Mouse (Mus musculus) monocyte, adult 2 months (primary cell): Measurements from ENCODE around the gene Gm14137.
A peak's percentile ranks its signal among the peaks of the same experiment; 100 is the strongest.

Experiments
- DNase-seq, 2 experiments: peaks; one replicate each; pipeline ENCODE4 v3.0.0; 2022; ENCODE audit warnings: low spot score in 2 of 2, low read depth in 1 of 2

Gene Gm14137

DNA sequence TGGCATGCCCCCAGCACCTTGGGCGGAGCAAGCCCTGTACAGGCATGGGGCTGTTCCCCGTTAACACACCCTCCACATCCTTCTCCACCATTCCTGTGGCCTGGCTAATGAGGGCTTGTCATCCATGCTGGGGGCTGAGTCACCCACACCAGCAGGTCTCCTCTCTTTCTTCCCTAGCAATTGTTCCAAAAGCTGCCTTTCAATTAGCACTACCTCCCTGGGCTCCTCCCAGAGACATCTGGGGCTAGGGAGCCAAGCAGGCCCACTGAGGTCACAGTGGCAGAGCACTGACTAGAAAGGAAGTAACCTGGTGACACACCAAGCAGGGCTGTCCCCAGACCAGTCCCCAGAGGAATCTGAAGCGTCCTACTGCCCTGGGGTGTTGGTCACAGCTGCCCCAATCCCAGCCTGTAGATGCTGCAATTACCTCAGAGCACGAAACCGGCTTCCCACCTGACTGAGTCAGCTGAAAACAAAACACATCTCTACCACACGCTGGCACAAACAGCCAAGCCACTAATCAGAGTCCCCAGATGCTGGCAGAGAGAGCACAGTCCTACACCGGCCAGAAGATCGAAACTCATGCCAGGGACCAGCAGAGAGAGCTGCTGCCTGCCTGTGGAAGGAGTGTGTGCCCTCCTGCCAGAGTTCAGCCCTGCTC lies at the start of gene Gm14137:
TSS of gene Gm14137 (plus strand) at position 519 of the 661 bp plus-strand sequence.
- DNase-seq, result no peak

DNA sequence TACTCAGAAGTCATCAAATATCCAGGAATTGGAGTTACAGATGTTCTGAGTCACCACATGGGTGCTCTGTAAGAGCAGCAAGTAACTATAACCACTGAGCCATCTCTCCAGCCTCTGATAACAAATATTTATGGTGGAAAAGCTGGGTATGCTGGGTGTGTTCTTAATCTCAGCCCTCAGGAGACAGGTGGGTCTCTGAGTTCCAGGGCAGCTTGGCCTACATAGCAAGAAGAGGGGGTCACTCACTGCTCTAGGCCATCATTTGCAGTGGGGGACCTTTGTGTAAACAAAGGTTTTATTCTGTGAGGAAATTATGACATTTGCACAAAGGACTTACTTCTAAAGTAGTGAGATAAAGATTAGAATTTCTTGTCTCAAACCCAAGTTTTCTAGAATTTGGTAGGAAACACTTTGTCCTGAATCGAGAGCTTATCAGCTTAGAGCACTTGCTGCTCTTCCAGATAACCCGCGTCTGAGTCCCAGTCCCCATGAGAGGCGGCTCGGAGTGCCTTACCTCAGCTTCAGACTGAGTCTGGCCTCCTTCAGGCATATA lies 37.9 kb upstream of the Gm14137 start:
- DNase-seq, result no peak

DNA sequence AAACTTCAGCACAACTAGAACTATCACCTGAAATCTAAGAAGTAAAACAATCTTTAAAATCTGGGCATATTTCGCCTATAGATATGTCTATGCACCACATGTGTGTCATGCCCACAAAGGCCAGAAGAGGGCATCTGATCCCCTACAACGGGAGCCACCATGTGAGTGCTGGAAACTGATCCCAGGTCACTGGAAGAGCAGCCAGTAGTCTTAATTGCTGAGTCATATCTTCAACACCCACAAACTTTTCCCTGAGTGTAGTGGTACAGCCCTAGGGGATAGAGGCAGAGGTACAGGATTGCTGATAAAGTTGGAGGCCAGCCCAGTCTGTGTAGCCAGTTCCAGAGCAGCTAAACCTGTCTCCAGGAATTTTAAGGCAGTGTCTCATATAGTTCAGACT lies 29.1 kb upstream of the Gm14137 start:
- DNase-seq, result no peak

DNA sequence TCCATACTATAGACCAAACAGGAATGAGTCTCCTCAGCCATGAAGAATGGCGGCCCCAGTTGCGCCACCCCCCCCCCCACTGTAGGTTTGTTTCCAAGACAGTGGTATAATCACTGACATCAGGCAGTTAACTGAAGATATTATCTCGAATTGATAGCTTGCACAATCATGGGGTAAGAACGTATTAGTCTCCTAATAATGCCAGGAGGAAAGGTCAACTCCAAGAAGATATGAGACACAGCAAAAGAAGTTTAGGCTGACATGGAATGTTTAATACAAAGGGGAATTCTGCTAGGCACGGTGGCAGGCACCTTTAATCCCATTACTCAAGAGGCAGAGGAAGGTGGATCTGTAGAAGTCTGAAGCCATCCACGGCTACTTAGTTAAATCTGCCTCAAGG lies 27.9 kb upstream of the Gm14137 start:
- DNase-seq, result no peak

DNA sequence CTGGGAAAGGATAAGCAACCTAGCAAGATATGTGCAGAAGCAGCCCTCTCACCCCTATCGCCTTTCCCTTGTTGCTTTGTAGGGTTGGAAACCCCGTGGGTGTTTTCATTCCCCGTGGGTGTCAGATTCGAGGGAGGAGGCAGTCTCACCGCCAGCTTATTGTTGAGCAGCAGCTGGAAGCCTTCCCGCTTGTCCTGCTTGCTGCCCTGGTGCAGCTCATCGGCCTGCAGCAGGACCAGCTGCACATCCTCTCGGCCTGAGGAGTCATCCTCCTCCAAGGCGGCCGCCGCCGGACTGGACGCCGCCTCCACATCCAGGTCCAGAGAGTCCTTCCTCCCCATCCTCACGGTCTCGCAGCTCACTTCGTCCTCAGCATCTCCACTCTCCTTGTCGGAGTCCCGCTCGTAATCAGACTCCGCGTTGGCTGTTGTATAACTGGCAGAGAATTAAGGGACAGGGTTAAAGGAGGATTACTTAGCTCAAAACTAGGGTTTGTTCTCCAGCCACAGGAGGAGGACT lies 27.1 kb upstream of the Gm14137 start:
- DNase-seq, result no peak

DNA sequence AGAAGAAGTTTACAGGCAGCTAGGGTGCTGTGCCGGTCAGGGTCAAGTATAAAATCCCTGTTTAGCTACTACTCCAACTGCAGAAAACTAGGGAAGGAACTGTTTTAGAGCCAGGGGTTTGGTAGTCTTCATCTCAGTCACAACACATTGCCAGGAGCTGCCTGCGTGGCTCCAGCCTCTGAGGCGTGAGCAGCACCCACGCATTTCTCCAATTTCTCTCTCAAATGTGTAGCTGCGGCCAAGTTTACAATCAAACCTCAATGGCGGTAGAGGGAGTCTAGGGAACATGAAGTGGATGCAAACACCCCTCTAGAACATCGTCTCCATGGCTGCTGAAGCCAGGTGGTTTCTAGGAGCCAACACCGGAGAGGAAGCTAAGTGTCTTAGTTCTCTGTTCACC lies 26.5 kb upstream of the Gm14137 start:
- no peak for DNase-seq

DNA sequence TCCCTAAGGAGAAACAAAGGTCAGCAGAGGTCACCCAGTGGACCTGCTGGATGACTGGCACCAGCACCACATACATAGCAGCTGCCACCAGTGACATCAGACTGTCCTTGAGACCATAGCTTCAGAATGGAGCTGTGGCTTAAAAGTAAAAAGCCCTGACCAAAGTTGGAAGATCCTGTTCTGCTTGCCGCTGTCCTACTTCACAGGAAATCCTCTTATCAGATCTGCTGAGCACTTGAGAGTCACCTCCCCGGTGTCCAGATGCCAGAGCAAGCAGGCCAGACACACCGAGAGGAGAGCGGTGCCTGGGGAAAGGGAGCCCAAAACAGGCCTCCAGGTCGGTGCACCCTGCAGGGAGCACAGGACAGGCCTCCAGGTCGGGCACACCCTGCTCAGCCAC lies 22.1 kb upstream of the Gm14137 start:
- no peak for DNase-seq

DNA sequence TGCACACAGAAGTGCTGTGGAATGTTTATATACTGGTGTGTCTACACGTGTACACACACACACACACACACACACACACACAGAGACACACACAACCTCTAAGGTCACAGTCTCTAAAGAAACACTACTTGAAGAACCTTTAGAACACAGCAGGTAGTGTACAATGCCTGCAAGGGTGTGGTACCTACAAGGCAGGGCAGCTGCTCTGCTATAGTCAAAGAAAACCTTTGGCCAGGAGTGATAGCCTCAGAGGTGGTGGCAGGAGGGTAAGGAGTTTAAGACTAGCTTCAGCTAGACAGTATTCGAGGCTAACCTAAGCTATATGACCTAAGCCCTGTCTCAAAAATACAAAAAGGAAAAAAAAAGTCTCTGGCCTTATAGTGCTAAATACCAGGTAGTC lies 19.6 kb upstream of the Gm14137 start:
- no peak for DNase-seq

DNA sequence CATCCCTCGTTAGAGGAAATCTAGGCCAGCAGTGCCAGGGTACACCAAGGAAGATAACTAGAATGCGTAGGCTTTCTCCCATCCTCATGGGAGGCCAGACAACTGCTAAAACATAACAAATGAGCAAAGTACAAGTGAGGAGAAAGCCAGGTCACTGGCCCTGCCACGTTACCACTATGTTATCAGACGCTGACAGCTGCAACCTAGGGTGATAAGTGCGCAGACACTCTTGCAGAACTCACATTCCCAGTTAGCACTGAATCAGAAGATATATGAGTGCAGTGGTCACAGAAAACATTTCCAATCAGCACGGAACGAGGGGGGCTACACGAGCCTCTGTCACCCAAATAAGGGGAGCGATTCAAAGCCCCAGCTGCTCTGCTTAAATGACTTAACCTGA lies 18.9 kb upstream of the Gm14137 start:
- DNase-seq, result no peak

DNA sequence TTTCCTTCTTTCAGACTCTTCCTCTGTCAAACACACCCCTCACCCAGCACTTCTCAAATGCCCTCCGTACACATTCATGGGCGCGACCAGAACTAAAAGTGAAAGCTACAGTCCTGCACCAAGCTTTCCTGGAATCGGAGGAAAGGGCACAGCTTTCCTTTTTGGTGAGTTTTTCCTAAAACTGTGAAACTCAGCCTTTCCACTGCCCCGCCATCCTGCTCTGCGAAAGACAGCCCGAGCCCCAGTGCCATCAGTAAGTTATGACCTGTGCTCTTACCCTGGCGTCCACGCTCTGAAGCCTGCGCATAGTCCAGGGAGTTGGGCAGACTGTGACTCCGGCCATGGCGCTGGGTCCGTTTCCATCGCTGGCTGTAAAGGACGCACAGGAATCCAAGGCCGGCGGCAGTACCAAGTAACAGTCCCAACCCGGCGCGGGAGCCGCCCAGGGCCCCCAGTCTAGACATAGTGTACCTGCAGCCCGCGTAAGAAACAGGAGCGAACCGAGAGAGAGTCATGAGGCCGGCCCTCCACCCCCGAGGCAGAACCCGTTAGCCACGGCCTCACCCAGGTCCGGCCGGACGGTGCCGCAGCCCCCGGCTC lies 18.1 kb upstream of the Gm14137 start:
- DNase-seq, result peak in 1 of 2 experiments; percentile 6

DNA sequence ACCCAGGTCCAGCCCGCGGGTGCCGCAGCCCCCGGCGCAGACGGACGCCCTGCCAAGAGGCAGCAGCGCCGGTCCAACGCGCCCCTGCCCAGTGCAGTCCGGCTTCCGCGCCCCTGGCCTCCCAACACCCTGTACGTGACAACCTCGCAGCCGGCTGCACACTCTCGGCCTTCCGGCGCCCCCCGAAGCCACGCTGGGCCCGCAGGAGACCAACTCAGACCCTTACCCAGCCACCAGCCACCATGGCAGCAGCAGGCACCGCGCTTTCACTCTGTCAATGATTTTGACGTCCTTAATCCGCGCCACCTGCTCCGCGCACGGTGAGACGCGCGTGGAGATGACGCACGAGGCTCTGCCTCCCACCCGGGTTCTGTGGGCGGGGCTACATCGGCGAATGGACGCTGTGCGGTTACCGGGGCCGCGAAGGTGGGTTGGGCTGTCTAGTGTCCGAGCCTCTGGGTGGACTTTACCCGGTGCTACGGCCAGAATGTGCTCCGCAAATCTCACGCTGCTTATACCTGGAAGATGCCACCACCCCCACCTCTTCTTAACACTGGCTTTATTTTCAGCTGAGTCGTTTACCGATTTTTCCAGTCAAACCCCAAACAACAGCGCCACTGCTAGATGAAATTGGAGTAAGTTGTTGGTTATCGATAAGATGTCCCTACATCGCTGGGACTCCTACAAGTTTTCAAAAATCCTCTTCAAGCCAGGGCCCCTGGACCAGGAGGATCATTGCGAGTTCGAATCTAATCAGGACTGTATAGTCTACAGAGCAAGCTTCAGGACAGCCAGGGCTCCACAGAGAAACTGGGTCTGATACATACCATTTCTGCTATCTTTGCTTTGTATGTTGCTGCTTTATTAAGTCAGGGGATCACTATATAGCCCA lies 17.4 kb upstream of the Gm14137 start, which contains the start of gene Rmdn3:
TSS of gene Rmdn3 (minus strand) at position 354 of the 892 bp plus-strand sequence.
- DNase-seq, result peak; percentile 75 to 90

DNA sequence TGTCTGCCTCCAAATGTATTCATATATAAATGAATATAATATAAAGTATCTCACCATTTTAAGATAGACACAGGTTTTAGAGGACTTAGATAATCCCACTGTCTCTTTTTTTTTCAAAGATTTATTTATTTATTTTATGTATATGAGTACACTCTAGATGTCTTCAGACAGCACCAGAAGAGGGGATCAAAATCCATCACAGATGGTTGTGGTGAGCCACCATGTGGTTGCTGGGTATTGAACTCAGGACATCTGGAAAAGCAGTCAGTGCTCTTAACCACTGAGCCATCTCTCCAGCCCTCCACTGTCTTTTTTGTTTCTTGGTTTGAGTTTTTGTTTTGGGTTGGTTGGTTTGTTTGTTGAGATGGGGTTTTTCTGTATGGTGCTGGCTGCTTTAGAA lies 16.5 kb upstream of the Gm14137 start:
- DNase-seq, result no peak

DNA sequence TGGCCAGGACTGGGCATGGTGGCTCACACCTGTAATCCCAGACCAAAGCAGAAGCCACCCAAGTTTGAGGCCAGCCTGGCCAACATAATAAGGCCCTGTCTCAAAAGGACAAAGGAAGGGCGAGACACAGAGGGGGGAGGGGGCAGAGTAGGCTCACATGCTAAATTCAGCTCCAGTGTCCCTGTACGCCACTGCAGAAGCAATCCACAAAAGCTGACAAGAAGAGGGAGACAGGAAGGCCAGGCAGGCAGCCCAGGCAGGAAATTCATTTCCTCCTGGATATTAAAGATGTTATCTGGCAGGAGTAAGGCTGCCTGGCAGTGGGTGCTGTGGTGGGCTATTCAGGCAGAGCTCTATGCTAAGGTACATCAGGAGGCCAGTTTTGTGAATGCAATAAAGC lies 13.1 kb upstream of the Gm14137 start:
- DNase-seq, result no peak

DNA sequence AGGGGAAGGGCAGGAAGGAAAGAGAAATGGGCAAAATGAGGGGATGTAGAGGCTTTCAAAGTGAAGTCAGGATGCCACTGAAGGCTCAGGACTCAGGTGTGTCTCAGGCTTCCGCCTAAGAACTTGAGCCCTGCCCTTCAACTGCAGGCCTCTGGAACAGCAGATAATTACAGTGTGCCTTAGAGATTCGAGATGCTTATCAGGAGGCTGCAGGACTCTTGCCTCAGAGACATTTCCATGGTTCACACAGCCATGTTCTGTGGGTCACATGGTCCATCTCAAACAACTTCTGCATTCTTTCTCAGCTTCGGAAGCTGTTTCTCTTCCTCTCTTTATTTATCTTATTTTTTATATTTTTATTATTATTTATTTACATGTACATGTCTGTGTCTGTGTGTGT lies 11.2 kb upstream of the Gm14137 start:
- no peak for DNase-seq

DNA sequence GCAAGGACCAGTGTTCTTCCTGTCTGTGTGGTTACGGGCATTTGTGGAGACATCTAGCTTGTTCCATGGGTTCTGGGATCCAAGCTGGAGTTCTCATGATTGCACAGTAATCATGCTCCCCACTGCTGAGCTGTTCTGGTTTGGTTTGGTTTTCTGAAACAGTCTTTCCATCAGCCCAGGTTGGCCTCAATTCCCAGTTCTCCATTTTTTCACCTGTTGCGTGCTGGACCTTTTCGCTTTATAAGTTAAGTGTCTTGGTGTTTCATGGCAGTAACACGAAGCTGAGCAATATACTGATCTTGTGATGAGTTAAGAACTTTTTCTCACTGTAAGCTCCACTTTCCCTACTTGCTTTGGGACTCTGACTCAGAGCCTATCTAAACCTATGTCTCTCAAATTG lies 10.3 kb upstream of the Gm14137 start:
- no peak for DNase-seq

DNA sequence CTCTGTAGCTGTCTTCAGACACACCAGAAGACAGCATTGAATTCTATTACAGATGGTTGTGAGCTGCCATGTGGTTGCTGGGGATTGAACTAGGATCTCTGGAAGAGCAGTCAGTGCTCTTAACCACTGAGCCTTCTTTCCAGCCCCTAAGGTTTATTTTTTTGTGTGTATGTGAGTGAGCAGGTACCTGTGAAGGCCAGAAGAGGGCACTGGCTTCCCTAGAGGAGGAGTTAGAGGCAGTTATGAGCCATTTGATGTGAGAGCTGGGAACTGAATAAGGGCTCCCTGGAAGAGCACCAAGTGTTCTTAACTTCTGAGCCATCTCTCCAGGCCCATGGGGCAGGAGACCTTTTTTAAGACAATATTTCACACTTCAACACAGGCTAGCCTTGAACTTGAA lies 8.9 kb upstream of the Gm14137 start:
- no peak for DNase-seq

DNA sequence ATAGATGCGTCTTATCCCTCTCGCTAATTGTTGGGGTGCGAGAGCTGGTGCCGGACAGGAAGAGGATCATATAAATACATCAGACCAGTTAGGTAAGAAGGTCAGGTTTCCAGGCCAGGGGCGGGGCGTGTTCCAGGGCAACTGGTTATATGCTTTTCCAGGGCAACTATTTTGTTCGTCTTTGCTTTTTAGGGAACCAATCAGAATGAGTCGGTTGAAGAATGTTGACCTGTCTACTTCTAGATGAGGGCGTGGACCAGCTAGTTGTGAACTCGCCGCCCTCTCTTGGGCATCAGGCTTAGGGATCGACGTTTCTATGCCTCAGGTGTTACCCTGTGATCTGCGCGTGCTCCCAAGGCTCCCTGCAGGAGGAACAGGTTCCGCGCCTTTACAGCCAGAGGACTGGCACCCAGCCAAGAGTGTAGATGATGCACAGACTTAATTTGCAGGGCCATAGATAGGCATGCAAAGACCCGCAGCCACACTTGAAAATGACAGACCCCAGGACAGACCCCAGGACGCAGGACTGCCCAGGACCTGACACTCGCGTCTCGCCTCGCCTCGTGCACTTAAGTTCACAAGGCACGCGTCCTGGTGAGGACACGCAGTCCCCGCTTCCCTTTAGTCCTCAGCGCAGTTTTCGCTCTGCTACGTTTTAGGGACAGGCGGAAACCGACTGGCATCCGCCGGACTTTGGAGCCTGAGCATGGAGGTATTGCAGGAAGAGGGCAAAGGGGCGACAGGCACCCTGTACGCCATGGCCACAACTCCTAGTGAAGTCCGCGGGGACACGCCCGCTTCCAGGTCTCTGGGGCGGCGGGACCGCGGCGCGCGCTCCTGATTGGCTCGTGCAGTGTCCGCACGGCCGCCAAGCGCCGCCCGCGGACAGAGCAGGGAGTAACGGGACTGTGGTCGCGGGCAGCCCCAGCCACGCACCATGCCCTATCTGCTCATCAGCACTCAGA lies 7.1 kb upstream of the Gm14137 start, which contains the start of gene Gchfr:
TSS of gene Gchfr (plus strand) at position 873 of the 965 bp plus-strand sequence.
- DNase-seq, result peak in 1 of 2 experiments; percentile 17

DNA sequence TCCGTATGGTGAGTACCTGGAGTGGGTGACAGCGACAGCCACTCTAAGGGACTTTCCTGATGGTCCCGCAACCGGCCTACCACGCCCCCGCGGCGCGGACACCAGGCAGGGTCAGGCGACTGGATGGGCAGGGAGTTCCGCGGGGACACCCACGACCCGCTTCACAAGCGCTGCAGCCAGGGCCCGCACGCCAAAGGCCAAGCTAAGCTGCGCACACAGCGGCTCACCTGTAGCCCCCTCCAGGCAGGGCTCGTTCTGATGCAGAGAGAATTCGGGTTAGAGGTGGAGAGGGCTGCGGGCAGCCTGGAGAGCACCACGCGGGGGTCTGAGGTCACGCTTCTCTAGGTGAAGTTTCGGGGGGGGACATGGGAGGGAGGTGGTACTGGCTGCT lies 6.4 kb upstream of the Gm14137 start:
- no peak for DNase-seq

DNA sequence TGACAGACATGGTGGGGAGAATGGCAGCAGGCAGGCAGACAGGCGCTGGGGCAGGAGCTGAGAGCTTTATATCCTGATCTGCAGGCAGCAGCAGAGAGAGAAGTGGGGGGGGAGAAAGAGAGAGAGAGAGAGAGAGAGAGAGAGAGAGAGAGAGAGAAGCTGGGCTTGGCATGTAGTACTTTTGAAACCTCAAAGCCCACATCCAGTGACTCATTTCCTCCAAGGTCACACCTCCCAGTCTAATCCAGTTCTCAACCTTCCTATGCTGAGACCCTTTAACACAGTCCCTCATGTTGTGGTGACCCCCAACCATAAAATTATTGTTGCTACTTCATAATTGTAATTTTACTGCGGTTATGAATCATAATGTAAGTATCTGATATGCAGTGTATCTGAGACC lies 4.0 kb upstream of the Gm14137 start:
- no peak for DNase-seq

DNA sequence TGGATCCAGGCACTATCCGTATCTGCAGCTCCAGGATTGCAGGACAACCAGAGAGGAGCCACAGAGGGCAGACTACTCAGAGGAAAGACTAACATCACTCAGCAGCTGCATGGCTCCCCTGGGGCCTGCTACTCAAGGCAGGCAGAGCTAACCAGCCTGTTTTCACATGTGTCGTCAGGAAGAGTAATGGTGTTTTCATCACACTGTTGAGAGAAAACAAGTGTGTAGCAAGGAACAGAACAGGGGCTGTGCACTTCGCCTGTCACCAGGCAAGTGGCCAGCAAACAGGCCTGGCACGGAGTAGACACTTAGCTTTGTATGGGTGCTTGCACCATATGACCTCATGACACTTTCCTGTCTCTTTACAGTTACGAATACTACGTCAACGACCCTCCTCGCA lies 2.7 kb upstream of the Gm14137 start:
- DNase-seq, result no peak
